Mouse (Mus musculus): ENCODE results near the gene Gpc3. TPM values are rescaled to one million over a fixed set of nuclear protein-coding genes. Genes with fewer than 3 reads are reported as not detected.
"Not testable (repeated sequence)": the region's sequence is repeated elsewhere in the genome, so short reads cannot be mapped to it uniquely, and the experiment has no call there.

Gene Gpc3
- total RNA-seq, 2 experiments from 2014 or later = not detected

- no peak for ATAC-seq (replicated peaks; ENCODE audit: low FRiP score, poor library complexity, severe bottlenecking)
Measured at GRCm38 (mm10) chrX:52441798-52442197, 172.0 kb downstream of the Gpc3 start.

- no peak for ATAC-seq (replicated peaks; ENCODE audit: low FRiP score, poor library complexity, severe bottlenecking)
Measured at GRCm38 (mm10) chrX:52439421-52439820, 174.3 kb downstream of the Gpc3 start.

DNA sequence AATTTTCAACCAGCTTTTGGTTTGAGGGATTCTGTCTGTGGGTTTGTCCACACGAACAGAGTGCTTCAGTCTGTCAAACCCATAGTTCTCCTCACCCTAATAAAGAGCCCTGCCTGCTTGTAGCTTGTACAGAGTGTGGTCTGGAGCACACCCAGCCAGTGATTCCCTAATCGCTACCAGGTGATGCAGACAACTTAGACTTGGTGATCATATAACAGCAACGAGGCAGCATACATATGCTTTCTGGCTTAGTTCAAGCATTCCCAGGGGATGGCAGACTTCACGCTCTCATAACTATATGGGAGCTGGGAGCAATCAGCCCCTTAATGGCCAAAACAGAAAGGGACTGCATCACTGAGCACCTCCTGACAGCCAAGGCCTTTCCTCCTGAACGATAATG is 188.1 kb downstream of the Gpc3 start:
- no peak for ATAC-seq (replicated peaks; ENCODE audit: low FRiP score, poor library complexity, severe bottlenecking)

DNA sequence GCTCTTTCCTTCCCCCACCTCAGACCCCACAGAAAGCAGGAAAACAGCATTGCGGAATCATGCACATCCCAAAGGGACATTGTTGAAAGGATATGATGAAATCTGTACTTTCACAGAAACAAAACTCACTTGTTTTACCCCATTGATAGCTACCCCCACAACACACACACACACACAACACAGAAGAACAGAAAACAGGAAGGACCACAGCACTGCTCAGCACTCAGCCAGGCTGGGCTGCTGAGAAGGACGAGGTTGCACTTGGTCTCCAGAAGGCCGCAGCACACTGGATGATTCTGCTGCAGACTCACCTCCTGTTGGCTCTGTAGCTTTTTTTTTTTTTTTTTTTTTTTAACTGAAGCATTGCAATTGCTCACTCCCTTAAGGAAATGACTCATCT is 193.9 kb downstream of the Gpc3 start:
- ATAC-seq (replicated peaks; ENCODE audit: low FRiP score, poor library complexity, severe bottlenecking) = no peak

DNA sequence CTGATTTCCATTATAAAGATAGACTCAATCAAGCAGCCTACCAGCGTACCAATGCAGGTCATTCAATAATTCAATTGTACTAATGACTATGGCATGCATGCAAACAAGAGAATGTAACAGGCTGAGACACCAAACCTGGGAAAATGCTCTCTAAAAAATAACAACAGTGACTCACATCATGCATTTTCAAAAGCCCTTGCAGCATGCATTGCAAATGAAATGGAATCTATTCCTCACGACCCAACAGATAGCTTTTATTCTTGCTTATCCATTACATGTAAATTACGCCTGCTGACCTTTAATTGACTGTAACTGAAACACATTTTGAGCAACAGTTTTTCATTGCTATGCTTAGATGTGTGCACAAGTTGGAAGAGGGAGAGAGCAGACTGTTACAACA is 200.8 kb downstream of the Gpc3 start:
- ATAC-seq (replicated peaks; ENCODE audit: low FRiP score, poor library complexity, severe bottlenecking) = no peak

GRCm38 (mm10) chrX:52401188-52401587 is 212.6 kb downstream of the Gpc3 start:
- no peak for ATAC-seq (replicated peaks; ENCODE audit: low FRiP score, poor library complexity, severe bottlenecking)

DNA sequence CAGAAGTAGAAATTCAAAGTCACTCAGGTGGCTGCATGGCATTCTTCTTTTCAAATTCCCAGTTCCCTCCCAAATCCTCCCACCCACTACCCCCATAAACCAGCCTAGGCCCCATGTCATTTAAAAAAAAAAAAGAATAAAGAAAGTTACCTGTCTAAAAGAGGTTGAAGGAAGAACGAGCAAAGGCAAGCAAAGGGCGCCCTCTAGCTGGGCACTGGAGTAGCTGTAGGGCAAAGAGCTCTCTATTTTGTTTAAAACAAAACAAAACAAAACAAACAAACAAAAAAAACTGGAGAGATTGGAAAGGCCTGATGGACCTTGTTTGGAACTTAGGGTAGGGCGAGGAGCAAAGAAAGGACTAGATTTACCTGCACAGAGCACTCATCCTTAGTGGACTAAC is 238.6 kb downstream of the Gpc3 start:
- no peak for ATAC-seq (replicated peaks; ENCODE audit: low FRiP score, poor library complexity, severe bottlenecking)

DNA sequence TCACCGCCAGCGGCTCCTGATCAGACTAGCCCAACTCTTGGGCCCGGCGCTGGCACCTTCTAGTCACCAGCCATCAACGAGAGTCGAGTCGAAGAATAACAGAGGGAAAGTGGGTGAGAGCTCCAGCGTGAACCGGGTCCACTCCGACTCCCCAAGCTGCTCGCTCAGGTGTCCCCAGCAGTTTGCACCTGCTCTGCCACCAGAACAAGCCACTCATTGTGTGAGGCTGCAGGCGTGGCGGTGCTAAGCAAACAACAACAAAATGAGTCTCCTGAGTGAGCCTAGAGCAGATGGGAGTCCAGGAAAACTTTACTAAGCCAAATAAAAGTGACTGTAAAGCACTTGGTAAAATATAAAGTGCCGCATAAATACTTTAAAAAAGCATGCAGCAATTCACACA is 239.5 kb downstream of the Gpc3 start:
- ATAC-seq (replicated peaks; ENCODE audit: low FRiP score, poor library complexity, severe bottlenecking) = no peak

DNA sequence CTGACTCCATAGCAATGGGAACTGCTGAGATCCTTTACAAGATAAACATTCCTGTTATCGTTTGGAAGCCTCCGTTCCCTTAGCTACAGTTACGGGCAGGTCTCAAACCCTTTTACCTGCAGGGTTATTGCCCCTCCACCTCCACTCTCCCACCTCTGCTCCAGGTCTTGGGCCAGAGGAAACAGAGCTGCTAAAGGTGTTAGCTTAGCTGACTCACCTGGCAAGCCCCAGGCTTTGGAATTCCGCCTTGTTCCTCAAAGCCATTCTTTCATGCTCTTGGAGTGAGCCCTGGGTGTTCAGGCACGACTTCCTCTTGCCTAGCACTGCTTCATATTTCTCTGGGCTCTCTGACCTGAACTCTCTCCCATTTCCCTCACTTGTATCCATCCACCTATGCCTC is 241.3 kb downstream of the Gpc3 start:
- no peak for ATAC-seq (replicated peaks; ENCODE audit: low FRiP score, poor library complexity, severe bottlenecking)

GRCm38 (mm10) chrX:52369938-52370758 is 243.6 kb downstream of the Gpc3 start:
- no peak for ATAC-seq (replicated peaks; ENCODE audit: low FRiP score, poor library complexity, severe bottlenecking)

- no peak for ATAC-seq (replicated peaks; ENCODE audit: low FRiP score, poor library complexity, severe bottlenecking)
Measured at GRCm38 (mm10) chrX:52369304-52369937, 244.3 kb downstream of the Gpc3 start.

GRCm38 (mm10) chrX:52366826-52367225 is 246.9 kb downstream of the Gpc3 start:
- no peak for ATAC-seq (replicated peaks; ENCODE audit: low FRiP score, poor library complexity, severe bottlenecking)

DNA sequence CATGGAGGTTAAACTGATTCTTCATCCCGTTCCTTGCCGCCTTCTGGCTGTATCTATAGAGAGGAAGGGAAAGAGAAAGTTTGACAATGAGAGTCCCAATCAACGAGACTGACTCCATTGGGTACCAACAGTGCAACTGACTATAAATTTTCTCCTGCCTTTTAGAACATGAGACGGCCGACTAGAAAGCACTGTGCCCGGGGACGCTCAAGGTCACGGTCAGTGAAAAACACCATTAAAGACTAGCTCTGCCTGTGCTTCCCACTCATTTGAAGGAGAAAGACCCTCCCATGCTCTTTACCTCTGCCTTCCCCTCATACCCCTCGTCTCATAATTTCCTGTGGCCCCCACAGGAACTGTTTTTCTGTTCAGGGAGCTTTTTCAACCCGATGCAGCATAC is 248.0 kb downstream of the Gpc3 start:
- no peak for ATAC-seq (replicated peaks; ENCODE audit: low FRiP score, poor library complexity, severe bottlenecking)

- ATAC-seq (replicated peaks; ENCODE audit: low FRiP score, poor library complexity, severe bottlenecking) = no peak
Measured at GRCm38 (mm10) chrX:52362241-52363011, 251.3 kb downstream of the Gpc3 start.

- no peak for ATAC-seq (replicated peaks; ENCODE audit: low FRiP score, poor library complexity, severe bottlenecking)
Measured at GRCm38 (mm10) chrX:52352981-52353380, 260.8 kb downstream of the Gpc3 start.

GRCm38 (mm10) chrX:52350631-52351030 is 263.1 kb downstream of the Gpc3 start:
- not testable (repeated sequence) for ATAC-seq (replicated peaks; ENCODE audit: low FRiP score, poor library complexity, severe bottlenecking)

DNA sequence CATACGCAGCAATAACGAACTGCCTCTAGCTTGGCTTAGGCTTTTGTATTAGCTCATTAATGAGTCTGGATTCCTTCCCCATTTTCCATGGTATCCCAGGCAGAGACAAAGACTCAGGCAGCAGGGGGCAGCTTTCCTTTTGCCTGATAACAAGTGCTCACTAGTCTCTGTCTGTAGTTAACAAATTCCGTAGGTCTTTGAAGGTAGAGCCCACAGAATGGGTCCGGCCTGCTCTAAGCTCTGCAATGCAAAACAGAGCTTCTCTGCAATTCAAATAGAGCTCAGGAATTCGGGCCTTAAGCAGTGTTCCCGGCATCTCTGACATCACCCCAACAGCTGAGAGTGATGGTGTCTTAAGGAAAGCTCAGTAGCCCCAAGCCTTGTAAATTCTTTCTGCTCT is 265.0 kb downstream of the Gpc3 start:
- no peak for ATAC-seq (replicated peaks; ENCODE audit: low FRiP score, poor library complexity, severe bottlenecking)

GRCm38 (mm10) chrX:52344018-52344417 is 269.7 kb downstream of the Gpc3 start:
- ATAC-seq (replicated peaks; ENCODE audit: low FRiP score, poor library complexity, severe bottlenecking) = no peak

DNA sequence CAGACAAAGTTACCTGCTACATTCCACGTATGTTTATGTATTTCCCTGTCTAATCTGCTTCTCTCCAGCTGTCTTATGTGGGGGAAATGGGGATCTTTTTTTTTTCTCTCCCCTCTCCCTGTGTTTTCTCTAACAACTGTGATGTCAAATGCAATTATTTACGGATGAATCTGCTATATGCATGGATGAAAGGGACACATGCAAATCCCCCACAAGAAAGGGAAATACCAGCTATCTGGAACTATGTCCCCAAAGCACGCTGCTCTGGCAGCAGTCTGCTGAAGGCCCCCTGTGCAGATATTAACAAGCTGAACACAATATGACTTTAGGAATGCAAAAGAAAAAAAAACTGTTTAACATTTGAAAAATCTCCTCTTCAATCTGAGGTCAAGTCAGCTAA is 273.5 kb downstream of the Gpc3 start:
- no peak for ATAC-seq (replicated peaks; ENCODE audit: low FRiP score, poor library complexity, severe bottlenecking)

DNA sequence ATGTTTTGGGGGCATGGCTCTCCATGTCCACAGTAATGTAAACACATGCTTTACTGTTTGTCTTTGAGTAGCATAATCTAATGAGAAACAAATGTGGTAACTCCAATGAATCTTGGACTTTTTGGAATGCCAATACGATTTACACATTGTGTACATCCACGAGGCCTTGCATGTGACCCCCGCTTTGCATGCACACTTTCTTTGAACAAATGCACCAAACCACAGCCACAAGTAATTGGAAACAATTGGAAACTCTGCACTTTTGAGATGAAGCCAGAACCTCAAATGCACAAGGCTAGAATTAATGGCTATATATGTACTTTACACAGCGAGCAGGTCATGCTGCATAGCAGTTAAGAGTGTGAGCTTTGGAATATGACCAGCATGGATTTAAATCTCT is 292.0 kb downstream of the Gpc3 start:
- ATAC-seq (replicated peaks; ENCODE audit: low FRiP score, poor library complexity, severe bottlenecking) = no peak

DNA sequence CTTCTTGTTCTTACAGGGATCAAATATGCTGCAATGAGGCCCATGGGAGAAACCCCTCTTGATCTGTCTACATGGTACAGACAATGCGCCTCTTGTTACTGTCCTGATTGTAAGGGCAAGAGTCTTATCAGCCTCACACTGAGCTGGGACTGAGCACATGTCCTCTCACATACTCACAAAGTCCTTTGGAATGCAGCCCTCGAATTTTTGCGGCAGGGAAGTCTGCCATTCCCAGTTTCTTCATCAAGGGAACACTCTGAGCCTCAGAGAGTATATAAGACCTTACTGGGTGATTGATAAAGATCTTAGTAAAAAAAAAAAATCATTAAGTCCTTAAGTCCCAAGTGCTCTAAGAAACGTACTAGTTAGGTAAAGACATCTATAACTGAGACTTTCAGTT is 293.1 kb downstream of the Gpc3 start:
- no peak for ATAC-seq (replicated peaks; ENCODE audit: low FRiP score, poor library complexity, severe bottlenecking)

All from erythroid progenitor cell, adult 5-6 weeks (primary cell).